Mouse (Mus musculus): ENCODE measurements around the gene Myo19. TPM values are rescaled to one million over a fixed set of nuclear protein-coding genes. Genes with fewer than 3 reads are reported as not detected.

Myo19 gene
- polyA plus RNA-seq (2017; shearing (Covaris generic)): 3.1 TPM

GRCm38 (mm10) chr11:84879772-84880464 lies at the start of gene Myo19, which contains the start of gene Pigw:
TSS of gene Myo19 (plus strand) at chr11:84880148.
TSS of gene Pigw (minus strand) at chr11:84880285.

GRCm38 (mm10) chr11:84870337-84871043 lies 9.5 kb upstream of the Myo19 start, which contains the start of gene Ggnbp2:
TSS of gene Ggnbp2 (minus strand) at chr11:84870817.

GRCm38 (mm10) chr11:84916053-84916702 lies 36.2 kb downstream of the Myo19 start, which contains the start of gene Znhit3:
TSS of gene Znhit3 (minus strand) at chr11:84916366.

GRCm38 (mm10) chr11:84957591-84958270 lies 77.8 kb downstream of the Myo19 start, which contains the start of gene Car4:
TSS of gene Car4 (plus strand) at chr11:84957786.

Other genes with a start within 250 kb of the Myo19 start
- 18.2 TPM for gene Mrm1, start 60.6 kb upstream of the Myo19 start, polyA plus RNA-seq (2017; shearing (Covaris generic))
- gene Dhrs11, start 51.2 kb upstream of the Myo19 start, polyA plus RNA-seq (2017; shearing (Covaris generic)): 24.9 TPM
- 162 TPM for gene Ggnbp2, start 9.3 kb upstream of the Myo19 start, polyA plus RNA-seq (2017; shearing (Covaris generic))
- gene Pigw, start 137 bp downstream of the Myo19 start, polyA plus RNA-seq (2017; shearing (Covaris generic)): 4.8 TPM
- 26.6 TPM for gene Znhit3, start 36.2 kb downstream of the Myo19 start, polyA plus RNA-seq (2017; shearing (Covaris generic))
- gene Car4, start 77.6 kb downstream of the Myo19 start, polyA plus RNA-seq (2017; shearing (Covaris generic)): not detected